Mouse (Mus musculus): ENCODE measurements around the gene Fxyd6. TPM values are rescaled to one million over a fixed set of nuclear protein-coding genes. Genes with fewer than 3 reads are reported as not detected.

Fxyd6 gene
- total and polyA plus RNA-seq, 3 experiments: 0.08 TPM; not detected in 2

GRCm38 (mm10) chr9:45371337-45371707, 1.3 kb downstream of the Fxyd6 start:
- no peak overlapping the region for H3K9ac ChIP-seq (ENCODE audit: insufficient read depth, low read depth)
- H3K4me2 ChIP-seq (ENCODE audit: insufficient read depth, low read depth, poor library complexity, severe bottlenecking): no peak overlapping the region
- dilution Hi-C loops (cut with MboI; ENCODE audit: extremely low pct_ligation_motif_present, extremely low pct_unique_long_range_greater_than_20kb, low sequenced_read_pairs) (no loop called here), in situ Hi-C loops (cut with MboI; ENCODE audit: low pct_ligation_motif_present, low pct_unique_long_range_greater_than_20kb, low sequenced_read_pairs) (no loop called here)
- H3K79me2 ChIP-seq (replicated peaks; ENCODE audit: control insufficient read depth, extremely low read depth, insufficient read depth, poor library complexity, severe bottlenecking): no peaks in the 10 kb centered on the region
- peaks cover 84% of the 10 kb centered on the region for H3K27me3 ChIP-seq (replicated peaks)
- TF ChIP-seq HCFC1 (IDR thresholded peaks at IDR 0.05; ENCODE audit: low read depth, low read length) (no peak), KAT2A (IDR thresholded peaks at IDR 0.05; ENCODE audit: insufficient replicate concordance, low read length) (no peak), JUND (conservative IDR thresholded peaks at IDR 0.05; ENCODE audit: low read depth, low read length) (no peak), CHD1 (IDR thresholded peaks at IDR 0.05; ENCODE audit: low read depth, low read length) (no peak), ZNF384 (IDR thresholded peaks at IDR 0.05; ENCODE audit: low read depth, low read length) (no peak), CTCF (conservative IDR thresholded peaks at IDR 0.05 in 1 of 2, IDR thresholded peaks at IDR 0.05 in 1 of 2; ENCODE audit: low read depth in 2 of 2, low read length in 2 of 2) (no peak), ELF1 (IDR thresholded peaks at IDR 0.05; ENCODE audit: low read depth, low read length) (no peak), MXI1 (IDR thresholded peaks at IDR 0.05; ENCODE audit: low read depth, low read length) (no peak), TCF12 (IDR thresholded peaks at IDR 0.05; ENCODE audit: low read depth, low read length) (no peak), ZC3H11A (IDR thresholded peaks at IDR 0.05; ENCODE audit: low read depth, low read length) (no peak), USF2 (conservative IDR thresholded peaks at IDR 0.05; ENCODE audit: low read depth, low read length) (no peak), MEF2A (IDR thresholded peaks at IDR 0.05; ENCODE audit: borderline replicate concordance, low read depth, low read length) (no peak), IRF4 (IDR thresholded peaks at IDR 0.05; ENCODE audit: low read depth, low read length) (no peak)
- no peaks in the 10 kb centered on the region for H3K36me3 ChIP-seq (replicated peaks in 1 of 2; ENCODE audit: control insufficient read depth in 1 of 2, insufficient read depth in 1 of 2, low read length in 1 of 2)
- H3K27ac ChIP-seq (ENCODE audit: insufficient read depth, low read depth): no peak overlapping the region
- no peak overlapping the region for H3K4me3 ChIP-seq (replicated peaks in 1 of 3; ENCODE audit: low read depth in 2 of 3, low read length in 2 of 3, poor library complexity in 1 of 3)
- H3K4me1 ChIP-seq (ENCODE audit: control insufficient read depth in 1 of 2, insufficient read depth in 2 of 2): no peaks in the 10 kb centered on the region
- DNase-seq (ENCODE audit: extremely low read depth): no peak
- peaks cover 4% of the 10 kb centered on the region for H3K9me3 ChIP-seq (replicated peaks; ENCODE audit: low read length)

GRCm38 (mm10) chr9:45373896-45374295, 3.9 kb downstream of the Fxyd6 start:
- H3K27ac ChIP-seq (ENCODE audit: insufficient read depth, low read depth): no peak overlapping the region
- no peak for DNase-seq (ENCODE audit: extremely low read depth)
- TF ChIP-seq ELF1 (IDR thresholded peaks at IDR 0.05; ENCODE audit: low read depth, low read length): no peak
- TF ChIP-seq TCF12 (IDR thresholded peaks at IDR 0.05; ENCODE audit: low read depth, low read length): no peak
- TF ChIP-seq ETS1 (conservative IDR thresholded peaks at IDR 0.05; ENCODE audit: low read depth, low read length): no peak
- no peak for TF ChIP-seq ZKSCAN1 (IDR thresholded peaks at IDR 0.05; ENCODE audit: borderline replicate concordance, low read depth, low read length)
- TF ChIP-seq TBP (conservative IDR thresholded peaks at IDR 0.05; ENCODE audit: low read depth, low read length): no peak
- H3K79me2 ChIP-seq (replicated peaks; ENCODE audit: control insufficient read depth, extremely low read depth, insufficient read depth, poor library complexity, severe bottlenecking): no peaks in the 10 kb centered on the region
- H3K4me1 ChIP-seq (ENCODE audit: control insufficient read depth in 1 of 2, insufficient read depth in 2 of 2): no peaks in the 10 kb centered on the region
- in situ Hi-C loops (cut with MboI; ENCODE audit: low pct_ligation_motif_present, low pct_unique_long_range_greater_than_20kb, low sequenced_read_pairs): no loop called here
- no peaks in the 10 kb centered on the region for H3K9me3 ChIP-seq (replicated peaks; ENCODE audit: low read length)
- no peak overlapping the region for H3K4me2 ChIP-seq (ENCODE audit: insufficient read depth, low read depth, poor library complexity, severe bottlenecking)
- dilution Hi-C loops (cut with MboI; ENCODE audit: extremely low pct_ligation_motif_present, extremely low pct_unique_long_range_greater_than_20kb, low sequenced_read_pairs): no loop called here
- no peak overlapping the region for H3K9ac ChIP-seq (ENCODE audit: insufficient read depth, low read depth)
- peaks cover 83% of the 10 kb centered on the region for H3K27me3 ChIP-seq (replicated peaks)
- H3K4me3 ChIP-seq (replicated peaks in 1 of 3; ENCODE audit: low read depth in 2 of 3, low read length in 2 of 3, poor library complexity in 1 of 3): no peak overlapping the region
- no peaks in the 10 kb centered on the region for H3K36me3 ChIP-seq (replicated peaks in 1 of 2; ENCODE audit: control insufficient read depth in 1 of 2, insufficient read depth in 1 of 2, low read length in 1 of 2)

Measured in CH12.LX (cell line).